Mouse (Mus musculus) neural tube, embryonic 10.5 days (tissue): Measurements from ENCODE around the gene Chrnb4.

Experiments
- DNase-seq: peaks from one replicate; pipeline ENCODE4 v3.0.0-alpha.2; 2017; ENCODE audit warnings: low spot score; ENCODE audit errors: extremely low spot score

Chrnb4 gene

DNA sequence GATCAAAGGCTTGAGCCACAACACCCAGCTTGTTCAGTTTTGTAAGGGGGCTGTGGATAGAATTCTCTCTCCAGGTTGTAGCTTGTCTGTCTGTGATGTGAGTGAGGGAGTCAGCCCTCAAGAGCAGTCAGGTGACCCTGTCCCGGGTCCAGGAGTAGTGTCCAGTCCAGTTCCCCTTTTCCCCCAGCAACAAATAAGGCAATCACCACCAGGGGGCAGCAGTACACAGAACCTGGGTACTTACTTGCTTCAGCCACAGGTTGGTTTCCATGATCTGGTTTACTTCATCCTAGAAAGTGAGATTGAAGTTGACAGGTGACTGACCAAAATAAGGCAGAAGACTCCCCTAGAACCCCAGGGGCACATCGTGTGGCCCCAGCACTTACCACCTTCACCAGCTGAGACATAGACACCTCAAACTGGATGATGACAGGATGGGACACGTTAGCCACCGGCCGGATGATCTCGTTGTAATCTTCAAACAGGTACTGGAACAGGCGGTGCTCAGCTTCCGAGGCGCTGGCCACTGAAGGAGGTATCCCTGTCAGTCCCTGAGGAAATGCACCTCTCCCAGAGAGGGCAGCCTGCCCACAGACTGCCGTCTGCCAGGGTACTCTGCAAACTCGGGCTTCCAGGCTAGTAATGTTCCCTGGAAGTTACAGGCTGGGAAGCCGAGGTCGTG lies 24.5 kb downstream of the Chrnb4 start:
- peak; percentile 91 for DNase-seq

DNA sequence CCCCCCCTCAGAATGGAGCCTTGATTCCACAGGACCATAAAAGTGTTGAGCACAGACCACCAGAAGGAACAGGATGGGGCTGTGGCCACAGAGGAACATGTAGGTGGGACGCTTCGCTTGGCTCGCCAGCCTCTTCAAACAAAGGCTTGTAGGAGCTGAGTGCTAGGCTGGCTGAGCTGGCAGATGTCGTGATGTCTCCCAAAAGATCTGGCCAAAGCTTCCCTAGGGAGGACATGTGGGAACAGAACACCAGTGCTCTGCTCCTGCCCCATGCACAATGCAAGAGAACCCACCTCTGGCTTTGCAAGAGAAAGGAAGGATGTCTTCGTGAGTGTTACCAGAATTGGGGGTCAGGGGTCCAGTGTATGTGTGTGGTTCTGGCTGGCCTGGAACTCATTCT lies 25.3 kb downstream of the Chrnb4 start:
- DNase-seq, result no peak

- no peak for DNase-seq
Observed at GRCm38 (mm10) chr9:55016926-55017325, 31.7 kb downstream of the Chrnb4 start.

DNA sequence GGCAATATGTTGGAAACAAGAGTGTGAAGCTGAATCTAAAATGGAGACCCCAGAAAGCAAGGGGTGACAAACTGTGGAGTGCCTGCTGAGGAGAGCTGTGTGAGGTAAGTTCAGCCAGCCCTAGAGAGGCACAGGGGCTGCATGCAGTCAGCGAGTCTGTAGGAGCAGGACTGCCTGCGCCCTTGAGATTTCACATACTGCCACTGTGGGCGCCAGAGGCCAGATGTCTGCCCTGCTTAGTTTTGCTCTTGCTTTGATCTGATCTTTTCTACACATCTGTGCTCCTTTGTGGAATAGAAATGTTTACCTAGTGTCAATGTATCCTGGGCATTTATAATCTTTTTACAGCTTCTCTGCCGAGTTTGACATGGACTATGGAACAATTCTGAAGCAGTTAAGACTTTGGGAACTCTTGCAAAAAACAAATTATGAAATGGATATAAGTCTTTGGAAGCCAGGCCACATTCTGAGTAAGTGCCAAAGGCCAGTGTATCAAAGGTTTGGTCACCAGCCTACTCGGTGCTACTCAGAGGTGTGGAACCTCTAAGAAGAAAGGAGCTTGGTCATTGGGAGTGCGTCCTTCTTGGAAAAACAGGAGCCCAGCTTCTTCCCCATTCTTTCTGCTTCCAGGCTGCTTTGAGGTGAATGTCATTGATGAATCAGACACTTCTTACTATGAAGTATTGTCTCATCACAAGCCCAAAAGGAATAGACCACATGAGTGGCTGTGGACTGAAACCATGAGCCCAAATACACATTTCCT lies 37.8 kb downstream of the Chrnb4 start:
- DNase-seq, result peak; percentile 19

DNA sequence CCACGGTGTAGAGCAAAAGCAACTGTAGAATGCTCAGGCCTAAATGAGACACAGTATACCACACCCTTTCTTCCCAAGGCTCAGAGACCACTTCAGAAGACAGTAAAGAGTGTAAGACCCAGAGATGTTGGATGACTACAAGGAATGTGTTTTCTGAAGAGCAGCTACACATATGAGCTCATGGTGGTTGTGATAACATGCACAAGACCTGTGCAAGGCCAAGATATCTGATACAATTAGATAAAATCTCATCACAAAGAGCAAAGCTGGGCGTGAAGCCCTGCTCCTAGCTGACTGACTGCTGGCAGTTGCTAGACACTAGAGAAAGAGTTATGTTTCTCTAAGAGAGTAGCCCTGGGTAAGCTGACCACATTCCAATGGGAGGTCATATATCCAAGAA lies 38.9 kb downstream of the Chrnb4 start:
- no peak for DNase-seq

- DNase-seq, result no peak
Observed at GRCm38 (mm10) chr9:55003609-55004008, 45.0 kb downstream of the Chrnb4 start.

DNA sequence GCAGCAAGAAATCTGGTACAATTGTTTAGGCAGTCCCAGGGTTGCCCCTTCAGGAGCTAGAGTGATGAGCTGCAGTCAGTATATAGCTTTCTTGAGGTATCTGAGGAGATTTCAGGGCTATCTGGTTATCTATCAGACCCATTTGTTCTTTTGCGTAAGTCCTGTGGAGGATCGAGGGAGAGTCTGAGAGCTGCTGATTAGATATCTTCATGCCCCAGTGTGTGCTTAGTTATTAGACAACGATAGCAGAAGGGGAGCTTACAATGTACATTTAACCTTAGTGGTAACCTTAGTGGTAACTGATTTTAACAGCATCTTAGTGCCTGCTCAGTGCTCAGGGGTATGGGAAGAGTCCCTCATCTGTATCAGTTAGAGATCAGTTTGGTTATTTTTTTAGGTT lies 52.9 kb downstream of the Chrnb4 start:
- DNase-seq, result no peak

DNA sequence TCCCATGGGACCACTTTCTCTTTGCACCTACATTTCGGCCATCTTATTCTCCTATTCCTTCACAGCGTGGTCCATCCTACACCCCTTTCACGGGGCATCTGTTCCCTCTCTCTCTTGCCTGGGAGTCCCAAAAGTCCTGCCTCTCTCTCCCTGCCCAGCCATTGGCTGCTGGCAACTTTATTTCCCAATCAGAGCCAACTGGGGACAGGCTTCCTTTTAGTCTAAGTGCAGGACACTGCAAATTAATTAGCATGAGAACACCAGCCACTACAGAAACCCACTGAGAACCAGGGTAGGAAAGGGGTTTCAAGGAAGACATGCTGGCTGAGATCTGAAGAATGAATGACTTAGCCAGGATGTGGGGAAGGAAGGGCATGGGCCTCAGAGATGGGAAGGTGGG lies 54.2 kb downstream of the Chrnb4 start:
- DNase-seq, result no peak

GRCm38 (mm10) chr9:54990362-54990761 lies 58.2 kb downstream of the Chrnb4 start:
- DNase-seq, result no peak

GRCm38 (mm10) chr9:54982401-54982800 lies 66.2 kb downstream of the Chrnb4 start:
- peak; percentile 17 for DNase-seq

DNA sequence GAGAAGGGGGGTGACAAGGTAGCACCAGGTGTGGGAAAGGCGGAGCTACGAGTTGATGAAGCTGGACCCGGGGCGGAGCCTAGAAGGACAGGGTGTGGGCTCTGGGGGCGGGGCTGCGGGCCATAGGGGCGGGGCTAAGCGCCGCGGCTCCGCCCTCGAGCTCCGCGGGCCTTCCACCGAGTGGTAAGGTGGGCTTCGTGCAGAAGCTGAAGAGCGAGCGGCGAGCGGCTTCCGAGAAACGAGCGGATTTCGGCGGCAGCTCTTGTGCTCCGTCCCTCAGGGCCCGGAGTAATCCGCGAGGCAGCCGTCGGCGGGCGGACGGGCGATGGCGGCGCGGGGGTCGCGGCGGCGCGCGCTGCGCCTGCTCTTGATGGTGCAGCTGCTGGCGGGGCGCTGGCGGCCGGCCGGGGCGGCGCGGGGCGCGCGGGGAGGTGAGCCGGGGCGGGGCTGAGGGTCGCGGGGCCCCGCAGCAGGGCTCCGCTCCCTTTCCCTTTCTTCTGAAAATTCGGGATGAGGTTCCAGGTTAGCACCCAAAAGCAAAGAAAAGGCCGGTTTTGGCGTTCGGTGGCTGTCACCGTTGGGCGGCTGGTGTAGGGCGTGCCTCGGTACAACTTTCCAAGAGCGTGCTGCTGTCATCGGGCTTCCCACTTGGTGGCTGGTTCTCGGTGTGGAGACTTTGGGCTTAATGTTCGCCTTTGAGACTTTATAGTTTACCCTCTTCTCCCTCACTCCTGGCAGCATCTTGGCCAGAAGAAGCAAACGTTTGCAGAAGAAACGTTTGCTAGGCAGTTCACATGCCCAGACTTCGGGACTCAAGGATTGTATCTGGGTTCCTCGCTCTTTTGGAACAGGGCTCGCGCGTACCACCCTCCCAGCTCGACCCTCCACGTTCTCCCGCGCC lies 67.0 kb downstream of the Chrnb4 start:
- DNase-seq, result peak; percentile 68

DNA sequence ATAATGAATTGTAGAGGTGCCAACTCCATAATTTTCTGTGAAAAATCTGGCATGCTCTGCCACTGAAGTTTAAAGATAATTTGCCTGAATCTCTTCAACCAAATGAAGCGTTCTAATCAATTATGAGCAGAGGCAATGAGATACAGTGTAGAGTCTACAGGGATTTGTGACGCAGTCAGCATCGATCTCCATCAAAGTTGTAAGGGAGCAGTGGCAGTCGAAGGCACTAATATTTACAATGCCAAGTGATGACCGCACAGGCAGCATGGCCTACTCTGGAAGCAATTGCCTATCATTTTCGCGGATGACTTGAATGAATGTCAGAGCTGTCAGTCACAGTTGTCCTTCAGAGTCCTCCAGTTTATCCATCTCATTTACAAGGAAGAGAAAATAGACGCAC lies 67.9 kb downstream of the Chrnb4 start, which contains the start of gene Chrna5:
TSS of gene Chrna5 (plus strand) at position 207 of the 400 bp plus-strand sequence.
- no peak for DNase-seq
